Mouse (Mus musculus) adrenal gland, postnatal 36 days (tissue): ENCODE data around the gene Gm6760. TPM values are rescaled to one million over a fixed set of nuclear protein-coding genes. Genes with fewer than 3 reads are reported as not detected.

Source experiments
- DNase-seq, 2 experiments: peaks; one replicate each; pipeline ENCODE4 v3.0.0; 2021; ENCODE audit warnings: mixed read lengths in 1 of 2
- long read RNA-seq, 2 experiments: library from polyadenylated mRNA; stranded (forward); transcript quantifications; one replicate each; pipeline ENCODE4 v2.0.0; 2021; ENCODE audit warnings: borderline sequencing depth in 2 of 2
- total RNA-seq, 2 experiments: library from RNA; stranded (reverse); gene quantifications; 2 replicates each; pipeline ENCODE4 v1.2.3; 2021

Gm6760 gene
- total RNA-seq = not detected
- long read RNA-seq, experiment 1 = 0 reads
- long read RNA-seq, experiment 2 = 0 reads

DNA sequence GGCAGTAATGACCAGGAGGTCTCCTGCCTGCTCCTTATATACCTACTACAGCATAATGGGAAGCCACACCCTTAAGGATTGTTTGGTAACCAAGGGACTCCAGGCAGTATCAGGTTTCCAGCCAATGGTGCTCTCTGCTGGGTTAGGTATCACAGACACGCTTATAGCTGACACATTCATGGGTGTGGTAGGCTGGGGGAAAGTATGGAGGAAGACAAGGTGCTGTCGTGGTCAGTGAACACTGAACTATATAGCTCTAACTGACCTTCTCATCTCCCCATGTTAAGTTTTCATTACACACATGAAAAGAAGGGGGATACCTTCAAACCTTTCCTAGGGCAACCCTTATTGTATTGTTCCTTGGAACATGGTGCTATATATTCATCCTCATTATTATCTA, at the start of gene Gm6760:
Gene Gm6760, minus strand, starts transcription at position 101 of the 400 bp plus-strand sequence.
- no peak for DNase-seq

DNA sequence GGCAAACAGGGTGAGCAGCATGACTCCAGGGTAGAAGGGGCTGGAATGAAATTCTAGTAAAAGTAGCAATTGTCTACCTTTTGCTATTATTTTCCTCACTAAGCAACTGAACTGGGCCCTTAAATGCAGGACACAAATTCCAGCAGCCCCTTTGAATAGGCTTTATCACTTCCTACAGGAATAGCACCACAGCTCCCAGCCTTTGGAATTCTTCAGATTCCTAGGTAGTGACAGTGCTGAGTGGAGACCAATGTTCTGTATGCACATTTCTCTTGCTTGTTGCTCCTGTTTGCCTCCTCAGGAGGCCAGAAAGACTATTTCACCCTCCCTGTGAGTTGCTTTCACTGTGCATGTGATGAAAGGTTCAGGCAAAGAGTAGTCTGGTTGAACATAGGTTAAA, 29.2 kb upstream of the Gm6760 start:
- no peak for DNase-seq

DNA sequence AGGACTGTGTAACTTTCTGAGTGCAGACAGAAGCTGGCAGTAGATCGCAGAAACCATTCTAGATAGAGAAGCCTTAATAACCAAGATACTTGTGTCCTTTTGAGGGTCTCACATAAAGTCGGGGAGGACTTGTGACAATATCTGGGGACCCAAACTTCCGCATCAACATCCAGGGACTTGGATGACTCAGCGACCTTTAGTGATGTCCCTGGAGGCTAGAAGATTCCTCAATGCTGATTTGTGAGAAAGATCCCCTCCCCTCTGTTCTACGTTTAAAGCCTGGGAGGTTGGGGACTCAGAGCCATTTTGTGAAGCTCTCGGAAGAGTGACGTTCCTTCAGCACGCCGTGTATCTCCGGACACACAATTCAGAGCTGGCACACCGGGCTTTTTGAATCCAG, 21.2 kb upstream of the Gm6760 start, which contains the start of gene 3830417A13Rik:
Gene 3830417A13Rik, plus strand, starts transcription at position 301 of the 400 bp plus-strand sequence.
- DNase-seq = no peak

Other genes with a start within 250 kb of the Gm6760 start
- not detected for gene 3830417A13Rik, start 21.4 kb upstream of the Gm6760 start, total RNA-seq
- gene Slitrk4, start 124.8 kb upstream of the Gm6760 start, total RNA-seq = under 1 TPM; 0.07 to 0.10 TPM